Mouse (Mus musculus) embryonic facial prominence, embryonic 14.5 days (tissue): ENCODE data around the gene Skiv2l. TPM values are rescaled to one million over a fixed set of nuclear protein-coding genes. Genes with fewer than 3 reads are reported as not detected.
A peak's percentile ranks its signal among the peaks of the same experiment; 100 is the strongest.

Experiments
- microRNA-seq: library from miRNA; unstranded; fragments of <30 nt; microRNA quantifications from one replicate; pipeline ENCODE4, GENCODE M21; 2016; ENCODE audit warnings: borderline number of aligned reads
- polyA plus RNA-seq: library from polyadenylated mRNA; unstranded; fragments of >200 nt; fragmentation: Nextera tagmentation; extraction: Ambion mirVana; gene quantifications from 2 replicates; pipeline ENCODE4 v1.2.1, GENCODE M21; 2014

The Skiv2l gene
- polyA plus RNA-seq, 1 experiment from 2014 or later = 38.9 TPM

Small RNAs within 50 kb of the gene (microRNA-seq; reads per million reads assigned to microRNA genes)
- 0.66 reads per million for gene Mir6970
- gene Mir6971 = 4.0 reads per million, percentile 18 among the genes with 10 or more reads in this experiment
- not detected for gene Mir6972

Other genes with a start within 250 kb of the Skiv2l start
- gene Rnf5, start 246.5 kb downstream of the Skiv2l start, polyA plus RNA-seq = 80.8 and 85.3 TPM in 2 replicates
- 54.8 and 60.5 TPM in 2 replicates for gene Agpat1, start 245.9 kb downstream of the Skiv2l start, polyA plus RNA-seq
- 12.3 and 14.0 TPM in 2 replicates for gene Egfl8, start 234.2 kb downstream of the Skiv2l start, polyA plus RNA-seq
- gene Ppt2, start 221.7 kb downstream of the Skiv2l start, polyA plus RNA-seq = 23.6 and 26.4 TPM in 2 replicates
- gene Prrt1, start 220.7 kb downstream of the Skiv2l start, polyA plus RNA-seq = 0.64 and 0.92 TPM in 2 replicates
- 10.0 and 11.8 TPM in 2 replicates for gene Fkbpl, start 205.4 kb downstream of the Skiv2l start, polyA plus RNA-seq
- gene Atf6b, start 203.1 kb downstream of the Skiv2l start, polyA plus RNA-seq = 60.8 and 68.5 TPM in 2 replicates
- 1.8 and 3.1 TPM in 2 replicates for gene Tnxb, start 179.7 kb downstream of the Skiv2l start, polyA plus RNA-seq
- gene C4b, start 106.3 kb downstream of the Skiv2l start, polyA plus RNA-seq = 0.93 and 1.1 TPM in 2 replicates
- not detected in 2 replicates for gene Cyp21a1, start 45.6 kb downstream of the Skiv2l start, polyA plus RNA-seq
- gene Stk19, start 13.3 kb downstream of the Skiv2l start, polyA plus RNA-seq = 21.1 and 21.7 TPM in 2 replicates
- gene Dxo, start 13.2 kb downstream of the Skiv2l start, polyA plus RNA-seq = 53.0 and 54.2 TPM in 2 replicates
- 85.8 and 99.8 TPM in 2 replicates for gene Nelfe, start 181 bp upstream of the Skiv2l start, polyA plus RNA-seq
- gene Cfb, start 12.3 kb upstream of the Skiv2l start, polyA plus RNA-seq = 1.8 and 2.2 TPM in 2 replicates
- 0.83 and 1.0 TPM in 2 replicates for gene Zbtb12, start 29.3 kb upstream of the Skiv2l start, polyA plus RNA-seq
- gene Gm20547, start 31.8 kb upstream of the Skiv2l start, polyA plus RNA-seq = not detected in 2 replicates
- 4.0 and 5.6 TPM in 2 replicates for gene C2, start 48.1 kb upstream of the Skiv2l start, polyA plus RNA-seq
- 61.0 and 65.7 TPM in 2 replicates for gene Ehmt2, start 48.3 kb upstream of the Skiv2l start, polyA plus RNA-seq
- gene Slc44a4, start 64.3 kb upstream of the Skiv2l start, polyA plus RNA-seq = 0.14 and 0.53 TPM in 2 replicates
- 15.0 and 15.4 TPM in 2 replicates for gene Neu1, start 81.0 kb upstream of the Skiv2l start, polyA plus RNA-seq
- 0.69 and 2.3 TPM in 2 replicates for gene Hspa1b, start 109.0 kb upstream of the Skiv2l start, polyA plus RNA-seq
- not detected in 2 replicates for gene Gm20481, start 119.7 kb upstream of the Skiv2l start, polyA plus RNA-seq
- 7.3 TPM in 2 replicates for gene Hspa1a, start 121.9 kb upstream of the Skiv2l start, polyA plus RNA-seq
- gene Hspa1l, start 122.5 kb upstream of the Skiv2l start, polyA plus RNA-seq = 0.99 and 1.0 TPM in 2 replicates
- 151 and 159 TPM in 2 replicates for gene Lsm2, start 131.7 kb upstream of the Skiv2l start, polyA plus RNA-seq
- gene Vars, start 150.8 kb upstream of the Skiv2l start, polyA plus RNA-seq = 80.3 and 87.7 TPM in 2 replicates
- gene Vwa7, start 166.4 kb upstream of the Skiv2l start, polyA plus RNA-seq = 0.07 and 0.20 TPM in 2 replicates
- gene Sapcd1, start 177.8 kb upstream of the Skiv2l start, polyA plus RNA-seq = 12.2 and 16.5 TPM in 2 replicates
- gene Msh5, start 196.5 kb upstream of the Skiv2l start, polyA plus RNA-seq = 2.5 and 3.4 TPM in 2 replicates
- gene Clic1, start 199.8 kb upstream of the Skiv2l start, polyA plus RNA-seq = 90.9 and 96.9 TPM in 2 replicates
- gene Ddah2, start 208.8 kb upstream of the Skiv2l start, polyA plus RNA-seq = 291 and 341 TPM in 2 replicates
- 9.5 and 21.2 TPM in 2 replicates for gene Ly6g6c, start 215.2 kb upstream of the Skiv2l start, polyA plus RNA-seq
- 0.55 and 0.96 TPM in 2 replicates for gene Mpig6b, start 216.0 kb upstream of the Skiv2l start, polyA plus RNA-seq
- 9.4 and 11.8 TPM in 2 replicates for gene Ly6g6e, start 226.7 kb upstream of the Skiv2l start, polyA plus RNA-seq
- gene Ly6g6d, start 227.9 kb upstream of the Skiv2l start, polyA plus RNA-seq = 0.46 and 1.4 TPM in 2 replicates
- gene Ly6g6f, start 235.4 kb upstream of the Skiv2l start, polyA plus RNA-seq = 0.18 TPM in 1 of 2 replicates, not detected in the other
- 77.2 and 92.3 TPM in 2 replicates for gene Abhd16a, start 239.1 kb upstream of the Skiv2l start, polyA plus RNA-seq